Mouse (Mus musculus) forebrain, embryonic 13.5 days (tissue): ENCODE results near the gene Ergic1. TPM values are rescaled to one million over a fixed set of nuclear protein-coding genes. Genes with fewer than 3 reads are reported as not detected.

Source experiments
- ATAC-seq: fragments of 200-750 bp; cut with Nextera tagmentation; 2 replicates; pipeline ENCODE4 v1.8.0; 2017
- H3K27ac ChIP-seq: fragments of 300-500 bp; sonication (generic); 2 replicates; pipeline ENCODE4 v1.5.1; 2015; ENCODE audit warnings: inconsistent platforms, mild to moderate bottlenecking, moderate library complexity
- H3K27me3 ChIP-seq: fragments of 300-500 bp; sonication (generic); 2 replicates; pipeline ENCODE4 v1.6.1; 2015; ENCODE audit warnings: mild to moderate bottlenecking, inconsistent platforms
- H3K36me3 ChIP-seq: fragments of 300-500 bp; sonication (generic); 2 replicates; pipeline ENCODE4 v1.6.1; 2015; ENCODE audit warnings: mild to moderate bottlenecking, inconsistent platforms; ENCODE audit not compliant: poor library complexity, severe bottlenecking
- H3K4me1 ChIP-seq: fragments of 300-500 bp; sonication (generic); 2 replicates; pipeline ENCODE4 v1.6.1; 2015; ENCODE audit warnings: inconsistent platforms
- H3K4me2 ChIP-seq: fragments of 300-500 bp; sonication (generic); 2 replicates; pipeline ENCODE4 v1.6.1; 2015; ENCODE audit warnings: inconsistent platforms, mild to moderate bottlenecking, moderate library complexity
- H3K4me3 ChIP-seq: fragments of 300-500 bp; sonication (generic); 2 replicates; pipeline ENCODE4 v1.5.1; 2015; ENCODE audit warnings: mild to moderate bottlenecking, inconsistent platforms
- H3K9ac ChIP-seq: fragments of 300-500 bp; sonication (generic); 2 replicates; pipeline ENCODE4 v1.6.1; 2015; ENCODE audit warnings: mild to moderate bottlenecking, inconsistent platforms
- H3K9me3 ChIP-seq: fragments of 300-500 bp; sonication (generic); replicated peaks from 2 replicates; pipeline ENCODE4 v1.6.1; 2016; ENCODE audit warnings: inconsistent platforms
- WGBS: fragments of 180-500 bp; shearing (Covaris S2); methylation state at CpG from one replicate; pipeline ENCODE4 v1.1.7; 2015; 5-methylcytosine and 5-hydroxymethylcytosine counted together
- polyA plus RNA-seq: library from polyadenylated mRNA; unstranded; fragments of >200 nt; fragmentation: Nextera tagmentation; extraction: Ambion mirVana; gene quantifications from 2 replicates; pipeline ENCODE4 v1.2.1, GENCODE M21; 2015

Ergic1 gene
- polyA plus RNA-seq, 1 experiment from 2014 or later = 95.9 TPM

- Histone ChIP-seq H3K36me3 (peaks cover 54% of the 10 kb centered on the region), H3K27ac (no peak overlapping the region), H3K9me3 (no peaks in the 10 kb centered on the region), H3K4me1 (peaks cover 16% of the 10 kb centered on the region), H3K4me2 (no peak overlapping the region), H3K9ac (no peak overlapping the region), H3K27me3 (no peaks in the 10 kb centered on the region), H3K4me3 (no peak overlapping the region)
- no peak for ATAC-seq
- 94% methylated on average over 3 of the region's 3 CpGs for WGBS
Measured at GRCm38 (mm10) chr17:26580873-26581401, 19.6 kb downstream of the Ergic1 start.

- no peak for ATAC-seq
Measured at GRCm38 (mm10) chr17:26582297-26582696, 21.0 kb downstream of the Ergic1 start.

GRCm38 (mm10) chr17:26583056-26583455 lies 21.8 kb downstream of the Ergic1 start:
- Histone ChIP-seq H3K27me3 (no peaks in the 10 kb centered on the region), H3K4me1 (peaks cover 8% of the 10 kb centered on the region; the same call in 1 of the 2 replicates), H3K36me3 (peaks cover 47% of the 10 kb centered on the region), H3K9ac (no peak overlapping the region), H3K4me3 (no peak overlapping the region), H3K27ac (no peak overlapping the region), H3K9me3 (no peaks in the 10 kb centered on the region), H3K4me2 (no peak overlapping the region)
- ATAC-seq = no peak
- WGBS = 96% methylated on average over 9 of the region's 9 CpGs

More at GRCm38 (mm10) chr17:26582297-26582696, 21.0 kb downstream of the Ergic1 start:
- no peak overlapping the region for H3K4me3 ChIP-seq
- no peaks in the 10 kb centered on the region for H3K9me3 ChIP-seq
- H3K4me2 ChIP-seq = no peak overlapping the region
- no peak overlapping the region for H3K27ac ChIP-seq
- WGBS = 88% methylated on average over 5 of the region's 5 CpGs
- H3K9ac ChIP-seq = no peak overlapping the region
- H3K27me3 ChIP-seq = no peaks in the 10 kb centered on the region
- H3K36me3 ChIP-seq = peaks cover 47% of the 10 kb centered on the region
- H3K4me1 ChIP-seq = peaks cover 8% of the 10 kb centered on the region; the same call in 1 of the 2 replicates

GRCm38 (mm10) chr17:26583606-26584005 lies 22.3 kb downstream of the Ergic1 start:
- H3K27ac ChIP-seq = 0 out of 2 replicates have a peak overlapping the region, but pooled peaks have one; percentile 27
- no peaks in the 10 kb centered on the region for H3K9me3 ChIP-seq
- peaks cover 41% of the 10 kb centered on the region for H3K36me3 ChIP-seq
- H3K27me3 ChIP-seq = no peaks in the 10 kb centered on the region
- H3K4me2 ChIP-seq = no peak overlapping the region
- H3K4me3 ChIP-seq = no peak overlapping the region
- H3K9ac ChIP-seq = no peak overlapping the region
- WGBS = 94% methylated on average over 6 of the region's 6 CpGs
- H3K4me1 ChIP-seq = peaks cover 8% of the 10 kb centered on the region; the same call in 1 of the 2 replicates
- ATAC-seq = no peak

- H3K27ac ChIP-seq = peak overlapping the region; percentile 27; the same call in 1 of the 2 replicates
- WGBS = 92% methylated on average over 4 of the region's 4 CpGs
- peaks cover 37% of the 10 kb centered on the region for H3K36me3 ChIP-seq
- ATAC-seq = no peak
- no peak overlapping the region for H3K4me3 ChIP-seq
- peaks cover 8% of the 10 kb centered on the region; the same call in 1 of the 2 replicates for H3K4me1 ChIP-seq
- H3K4me2 ChIP-seq = no peak overlapping the region
- H3K9me3 ChIP-seq = no peaks in the 10 kb centered on the region
- no peak overlapping the region for H3K9ac ChIP-seq
- no peaks in the 10 kb centered on the region for H3K27me3 ChIP-seq
Measured at GRCm38 (mm10) chr17:26584063-26584462, 22.8 kb downstream of the Ergic1 start.

GRCm38 (mm10) chr17:26584558-26585136 lies 23.4 kb downstream of the Ergic1 start:
- H3K9me3 ChIP-seq = no peaks in the 10 kb centered on the region
- no peak for ATAC-seq
- peaks cover 36% of the 10 kb centered on the region for H3K36me3 ChIP-seq
- peaks cover 8% of the 10 kb centered on the region; the same call in 1 of the 2 replicates for H3K4me1 ChIP-seq
- no peak overlapping the region for H3K4me3 ChIP-seq
- no peaks in the 10 kb centered on the region for H3K27me3 ChIP-seq
- WGBS = 76% methylated on average over 15 of the region's 15 CpGs
- no peak overlapping the region for H3K4me2 ChIP-seq
- no peak overlapping the region for H3K9ac ChIP-seq
- peak overlapping the region; percentile 31; the same call in 1 of the 2 replicates for H3K27ac ChIP-seq

- H3K9ac ChIP-seq = no peak overlapping the region
- H3K9me3 ChIP-seq = no peaks in the 10 kb centered on the region
- no peak overlapping the region for H3K4me3 ChIP-seq
- H3K4me1 ChIP-seq = no peaks in the 10 kb centered on the region
- H3K27me3 ChIP-seq = no peaks in the 10 kb centered on the region
- peaks cover 36% of the 10 kb centered on the region for H3K36me3 ChIP-seq
- 92% methylated on average over 12 of the region's 12 CpGs for WGBS
- no peak overlapping the region for H3K4me2 ChIP-seq
- no peak for ATAC-seq
- H3K27ac ChIP-seq = no peak overlapping the region
Measured at GRCm38 (mm10) chr17:26587961-26588487, 26.7 kb downstream of the Ergic1 start.

GRCm38 (mm10) chr17:26592510-26592909 lies 31.2 kb downstream of the Ergic1 start:
- no peak for ATAC-seq
- H3K4me1 ChIP-seq = peaks cover 21% of the 10 kb centered on the region
- no peak overlapping the region for H3K27ac ChIP-seq
- H3K4me2 ChIP-seq = no peak overlapping the region
- peaks cover 30% of the 10 kb centered on the region for H3K36me3 ChIP-seq
- no peaks in the 10 kb centered on the region for H3K27me3 ChIP-seq
- H3K9me3 ChIP-seq = no peaks in the 10 kb centered on the region
- no peak overlapping the region for H3K4me3 ChIP-seq
- 94% methylated on average over 4 of the region's 4 CpGs for WGBS
- H3K9ac ChIP-seq = no peak overlapping the region

- Histone ChIP-seq H3K4me3 (no peak overlapping the region), H3K4me1 (peaks cover 21% of the 10 kb centered on the region), H3K27ac (no peak overlapping the region), H3K4me2 (no peak overlapping the region), H3K36me3 (peaks cover 27% of the 10 kb centered on the region), H3K27me3 (no peaks in the 10 kb centered on the region), H3K9ac (no peak overlapping the region), H3K9me3 (no peaks in the 10 kb centered on the region)
- no peak for ATAC-seq
- 91% methylated on average over 5 of the region's 5 CpGs for WGBS
Measured at GRCm38 (mm10) chr17:26593199-26593598, 31.9 kb downstream of the Ergic1 start.

- H3K27me3 ChIP-seq = no peaks in the 10 kb centered on the region
- peaks cover 27% of the 10 kb centered on the region for H3K36me3 ChIP-seq
- no peaks in the 10 kb centered on the region for H3K9me3 ChIP-seq
- no peak overlapping the region for H3K4me3 ChIP-seq
- H3K4me1 ChIP-seq = peaks cover 21% of the 10 kb centered on the region
- H3K9ac ChIP-seq = no peak overlapping the region
- no peak for ATAC-seq
- WGBS = 90% methylated on average over 7 of the region's 7 CpGs
- no peak overlapping the region for H3K27ac ChIP-seq
- no peak overlapping the region for H3K4me2 ChIP-seq
Measured at GRCm38 (mm10) chr17:26594171-26594570, 32.9 kb downstream of the Ergic1 start.

- peak overlapping the region; percentile 40; the same call in 1 of the 2 replicates for H3K27ac ChIP-seq
- H3K27me3 ChIP-seq = no peaks in the 10 kb centered on the region
- no peaks in the 10 kb centered on the region for H3K9me3 ChIP-seq
- no peak overlapping the region for H3K4me3 ChIP-seq
- no peak for ATAC-seq
- no peak overlapping the region for H3K9ac ChIP-seq
- H3K4me1 ChIP-seq = peaks cover 21% of the 10 kb centered on the region
- H3K4me2 ChIP-seq = no peak overlapping the region
- 92% methylated on average over 7 of the region's 7 CpGs for WGBS
- H3K36me3 ChIP-seq = peaks cover 27% of the 10 kb centered on the region
Measured at GRCm38 (mm10) chr17:26594958-26595357, 33.7 kb downstream of the Ergic1 start.

- WGBS = 75% methylated on average over 7 of the region's 7 CpGs
- peaks cover 21% of the 10 kb centered on the region for H3K4me1 ChIP-seq
- H3K4me2 ChIP-seq = no peak overlapping the region
- H3K4me3 ChIP-seq = no peak overlapping the region
- no peaks in the 10 kb centered on the region for H3K9me3 ChIP-seq
- peak overlapping the region; percentile 39; the same call in 1 of the 2 replicates for H3K9ac ChIP-seq
- no peaks in the 10 kb centered on the region for H3K27me3 ChIP-seq
- H3K27ac ChIP-seq = peak overlapping the region; percentile 58
- H3K36me3 ChIP-seq = peaks cover 27% of the 10 kb centered on the region
- no peak for ATAC-seq
Measured at GRCm38 (mm10) chr17:26595448-26596167, 34.3 kb downstream of the Ergic1 start.
